Mouse (Mus musculus) right cerebral cortex, postnatal 36 days (tissue): ENCODE measurements at regions not wholly inside any gene's neighbourhood (a gene's known extent, or its start where the extent isn't known, plus 50 kb on each side); places are given as distances from the start of the nearest gene placed in this dataset.

Source experiments
- DNase-seq, 2 experiments: peaks; one replicate each; pipeline ENCODE4 v3.0.0; 2022; ENCODE audit warnings: low spot score in 2 of 2, mixed read lengths in 1 of 2

- peak; percentile 47 to 62 for DNase-seq
Observed at GRCm38 (mm10) chr15:30029257-30029899, 143.0 kb upstream of the Ctnnd2 start.

GRCm38 (mm10) chr15:30035367-30035766 is 137.0 kb upstream of the Ctnnd2 start:
- no peak for DNase-seq

- DNase-seq: no peak
Observed at GRCm38 (mm10) chr15:30050851-30051250, 121.5 kb upstream of the Ctnnd2 start.

DNA sequence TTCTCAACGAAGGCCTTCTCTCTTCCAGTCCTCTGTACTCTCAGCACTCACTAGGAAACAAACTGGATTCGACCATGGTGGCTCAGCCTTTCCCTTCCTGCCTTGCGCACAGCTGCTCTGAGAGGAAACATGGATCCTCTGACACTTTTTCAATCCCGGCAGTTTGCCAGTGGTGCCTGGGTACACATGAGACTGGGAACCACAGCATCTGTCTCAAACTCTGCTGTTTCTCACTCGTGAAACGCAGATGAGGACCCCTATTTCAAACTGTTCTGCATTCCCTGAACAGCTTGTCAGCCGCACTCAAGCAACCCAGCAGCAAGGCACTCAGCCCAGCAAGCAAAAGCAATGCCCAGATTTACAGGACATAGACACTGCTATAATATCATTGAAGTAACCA is 112.6 kb upstream of the Ctnnd2 start:
- no peak for DNase-seq

- DNase-seq: no peak
Observed at GRCm38 (mm10) chr15:30060505-30061342, 111.7 kb upstream of the Ctnnd2 start.

GRCm38 (mm10) chr15:30071668-30072067 is 100.7 kb upstream of the Ctnnd2 start:
- DNase-seq: no peak

DNA sequence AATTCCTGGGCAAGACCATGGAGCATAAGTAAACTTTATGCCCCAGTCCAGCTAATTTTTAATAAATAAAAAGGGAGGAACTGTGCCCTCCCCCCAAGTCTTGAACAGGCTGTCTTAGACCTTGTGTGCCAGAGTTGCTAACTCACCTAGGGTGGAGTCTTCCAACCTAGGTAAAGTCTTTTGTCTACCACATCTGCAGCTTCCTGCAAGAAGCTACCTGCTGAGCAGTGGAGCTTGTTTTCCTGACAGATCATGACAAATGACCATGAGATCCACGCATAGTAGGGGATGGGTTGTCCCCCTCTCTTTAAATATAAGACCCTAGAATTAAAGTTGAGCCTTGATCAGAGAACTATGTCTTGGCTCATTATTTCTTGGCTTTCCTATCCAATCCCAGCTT is 100.1 kb upstream of the Ctnnd2 start:
- no peak for DNase-seq

- no peak for DNase-seq
Observed at GRCm38 (mm10) chr15:30087120-30087519, 85.3 kb upstream of the Ctnnd2 start.

- no peak for DNase-seq
Observed at GRCm38 (mm10) chr15:30122061-30122460, 50.3 kb upstream of the Ctnnd2 start.
